In the genomic region with DNA sequence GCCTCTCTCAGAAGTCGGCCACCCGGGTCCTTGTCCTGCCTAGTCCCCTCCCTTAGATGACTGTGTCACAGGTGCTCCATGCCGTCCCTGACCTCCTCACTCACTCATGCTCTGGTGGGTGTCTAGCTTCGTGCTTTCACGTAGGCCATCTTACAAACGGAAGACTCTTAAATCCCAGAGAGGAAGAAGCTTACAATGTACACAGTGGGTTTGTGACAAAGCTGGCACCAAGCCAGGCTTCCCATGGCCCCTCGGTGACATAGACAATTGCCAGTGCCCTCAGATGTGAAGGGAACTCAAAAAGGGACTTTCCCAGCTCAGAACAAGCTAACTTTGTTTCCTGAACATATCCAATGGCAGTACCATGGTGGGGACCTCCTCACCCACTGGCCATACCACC, we compare ENCODE assay signal across 16 mouse cellular contexts. TPM values are rescaled to one million over a fixed set of nuclear protein-coding genes. Genes with fewer than 3 reads are reported as not detected.
DNase-seq lines count a peak whose midpoint lies in the region; ATAC-seq and TF ChIP-seq lines count a peak whose summit lies in the region.
"Had no signal": no experiment of that assay in that cellular context is flagged by ENCODE, and none has a peak within 500 bp of the region (broad histone marks: within the 10 kb centered on the region; RNA-seq: fewer than 3 reads in every experiment).

No protein-coding gene starts in this region.

- no peak overlapping the region for H3K27ac ChIP-seq in testis, adult 2 months (ENCODE audit: control insufficient read depth, insufficient read depth, low read depth, low read length)
- H3K27ac ChIP-seq: limb, embryonic 10.5 days; neural tube, embryonic 13.5 days had no signal

- peaks cover 2% of the 10 kb centered on the region; the same call in 1 of the 2 replicates for H3K4me1 ChIP-seq in testis, adult 2 months (ENCODE audit: control insufficient read depth, insufficient read depth, low read length)
- H3K4me1 ChIP-seq: neural tube, embryonic 13.5 days had no signal

- peak overlapping the region; percentile 55 for H3K4me3 ChIP-seq in testis, adult 2 months (ENCODE audit: control insufficient read depth, low read depth, low read length)
- H3K4me3 ChIP-seq: limb, embryonic 10.5 days; neural tube, embryonic 13.5 days had no signal

- no peak for TF ChIP-seq POLR2A in testis, adult 2 months (IDR thresholded peaks at IDR 0.05; ENCODE audit: control insufficient read depth, low read depth, low read length)

- intact Hi-C loops in left cerebral cortex, postnatal 25 days (cut with DNase I) = no loop called here

- no peaks in the 10 kb centered on the region for H3K27me3 ChIP-seq in testis, adult 2 months (ENCODE audit: control insufficient read depth, insufficient read depth, low read length)
- H3K27me3 ChIP-seq: neural tube, embryonic 13.5 days had no signal

- TF ChIP-seq CTCF in testis, adult 2 months (IDR thresholded peaks at IDR 0.05; ENCODE audit: control insufficient read depth, insufficient read depth, insufficient replicate concordance, low read depth, low read length) = no peak

- ATAC-seq in megakaryocyte, adult 5-6 weeks (ENCODE audit: poor library complexity, severe bottlenecking) = no peak
- ATAC-seq: forebrain, postnatal 0 days had no signal

- peak; percentile 14 for DNase-seq in cerebellum, adult 9-10 months
- DNase-seq in cerebellum, postnatal 36 days = no peak
- peak; percentile 61 for DNase-seq in kidney, postnatal 10 days
- no peak for DNase-seq in kidney, adult 8-10 months
- DNase-seq in testis, postnatal 14 days (ENCODE audit: low spot score) = no peak
- DNase-seq in left cerebral cortex, postnatal 25 days (ENCODE audit: low spot score in 2 of 2) = no peak
- DNase-seq: B cell, adult 2 months; cerebellum, postnatal 14 days; forebrain, postnatal 0 days; gastrocnemius, postnatal 36 days; layer of hippocampus, adult 9-11 months; right cerebral cortex, postnatal 25 days had no signal

- H3K36me3 ChIP-seq in testis, adult 2 months (ENCODE audit: control insufficient read depth, insufficient read depth, low read length) = no peaks in the 10 kb centered on the region
- H3K36me3 ChIP-seq: limb, embryonic 10.5 days; neural tube, embryonic 13.5 days had no signal

RNA-seq across cellular contexts. Expression of a gene that starts 15.8 kb away (rescaled TPM):
- polyA plus RNA-seq in testis, adult 2 months (2012; rRNA removed) = 54.8 and 57.2 TPM in 2 replicates
- total RNA-seq in left cerebral cortex, postnatal 25 days (2021) = 10 to 100 TPM; 13.1 to 14.1 TPM
- 109 and 112 TPM in 2 replicates for total RNA-seq in megakaryocyte, adult 5-6 weeks (2015)
- 156 and 160 TPM in 2 replicates for total RNA-seq in megakaryocyte, adult 5-6 weeks (2017)

Comparison
In these comparisons a context has a peak if more than half of its experiments do, and no peak if none do; other contexts are left out.
1. DNase-seq: peak in cerebellum, adult 9-10 months (single experiment) and kidney, postnatal 10 days (single experiment); none in cerebellum, postnatal 36 days (0 of 2), kidney, adult 8-10 months (0 of 2), testis, postnatal 14 days (single experiment) and left cerebral cortex, postnatal 25 days (0 of 2).
2. RNA of a gene that starts 15.8 kb away (total RNA-seq): 109 to 160 TPM in megakaryocyte, adult 5-6 weeks; 13.1 to 14.1 TPM in left cerebral cortex, postnatal 25 days; every median in the first group is over 4 times any median in the second.